Mouse (Mus musculus) ES-E14 (cell line): ENCODE measurements around the gene Mfsd4a.

Experiments used
- MAFK ChIP-seq: IDR thresholded peaks from 2 replicates; pipeline ENCODE4 v1.6.1; 2014; ENCODE audit warnings: mild to moderate bottlenecking, low read depth, low read length, inconsistent platforms; ENCODE audit not compliant: insufficient read depth
- ZC3H11A ChIP-seq: IDR thresholded peaks from 2 replicates; pipeline ENCODE4 v1.6.1; 2012; ENCODE audit warnings: low read depth, mild to moderate bottlenecking, inconsistent platforms, low read length, borderline replicate concordance
- ZNF384 ChIP-seq: IDR thresholded peaks from 2 replicates; pipeline ENCODE4 v1.6.1; 2012; ENCODE audit warnings: low read depth, low read length, inconsistent platforms

DNA sequence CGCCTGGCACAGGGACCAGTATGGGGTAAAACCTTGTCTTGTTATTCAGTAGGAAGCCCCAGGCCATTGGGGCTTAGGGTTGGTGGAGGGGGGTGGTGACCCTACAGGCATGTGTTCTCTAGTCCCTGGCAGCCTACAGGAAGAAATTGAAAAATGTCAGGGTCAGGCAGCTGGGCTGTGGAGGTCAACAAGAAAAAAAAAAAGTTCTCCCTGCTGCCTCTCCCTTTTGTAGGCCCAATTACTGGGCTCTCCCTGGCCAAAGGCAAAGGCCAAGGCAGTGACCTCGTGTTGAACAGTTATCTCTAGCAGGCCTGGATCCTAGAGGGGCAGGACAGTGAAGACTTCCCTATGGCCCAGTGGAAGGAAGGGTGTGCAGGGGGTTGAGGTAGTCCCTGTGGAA lies 87.4 kb downstream of the Mfsd4a start:
- TF ChIP-seq ZC3H11A: no peak
- TF ChIP-seq ZNF384: no peak
- no peak for TF ChIP-seq MAFK
